Mouse (Mus musculus): ENCODE measurements around the gene Fxyd5.

The Fxyd5 gene

GRCm38 (mm10) chr7:31059919-31060620, 17.8 kb upstream of the Fxyd5 start:
- DNase-seq: no peak

- DNase-seq: peak; percentile 78
These were observed 16.8 kb upstream of the Fxyd5 start, which contains the start of gene Lgi4 for GRCm38 (mm10) chr7:31059108-31059507. Gene Lgi4 (plus strand): TSS chr7:31059342.

- DNase-seq: no peak
These were observed 15.9 kb upstream of the Fxyd5 start for GRCm38 (mm10) chr7:31058211-31058610.

- no peak for DNase-seq
These were observed 15.4 kb upstream of the Fxyd5 start for GRCm38 (mm10) chr7:31057730-31058129.

GRCm38 (mm10) chr7:31057071-31057470, 14.8 kb upstream of the Fxyd5 start, which contains the start of gene Fxyd1:
Gene Fxyd1 (minus strand): TSS chr7:31057199.
- no peak for DNase-seq

- DNase-seq: no peak
These were observed 14.2 kb upstream of the Fxyd5 start for GRCm38 (mm10) chr7:31056448-31056847.

GRCm38 (mm10) chr7:31055883-31056282, 13.6 kb upstream of the Fxyd5 start:
- no peak for DNase-seq

GRCm38 (mm10) chr7:31055354-31055824, 13.1 kb upstream of the Fxyd5 start:
- DNase-seq: peak; percentile 61

- DNase-seq: no peak
These were observed 12.5 kb upstream of the Fxyd5 start for GRCm38 (mm10) chr7:31054661-31055320.

- peak; percentile 67 for DNase-seq
These were observed 11.7 kb upstream of the Fxyd5 start for GRCm38 (mm10) chr7:31053882-31054447.

- DNase-seq: peak; percentile 89
These were observed 10.6 kb upstream of the Fxyd5 start for GRCm38 (mm10) chr7:31052636-31053434.

GRCm38 (mm10) chr7:31052251-31052635, 10.0 kb upstream of the Fxyd5 start:
- DNase-seq: peak; percentile 60

- DNase-seq: peak; percentile 75
These were observed 9.2 kb upstream of the Fxyd5 start, which contains the start of gene Fxyd7 for GRCm38 (mm10) chr7:31051321-31052021. Gene Fxyd7 (minus strand): TSS chr7:31051467.

GRCm38 (mm10) chr7:31050921-31051320, 8.6 kb upstream of the Fxyd5 start:
- DNase-seq: peak; percentile 70

- DNase-seq: no peak
These were observed 8.2 kb upstream of the Fxyd5 start for GRCm38 (mm10) chr7:31050487-31050886.

- DNase-seq: peak; percentile 78
These were observed 7.6 kb upstream of the Fxyd5 start for GRCm38 (mm10) chr7:31049846-31050281.

- DNase-seq: no peak
These were observed 7.0 kb upstream of the Fxyd5 start for GRCm38 (mm10) chr7:31049135-31049845.

GRCm38 (mm10) chr7:31041662-31042315, 492 bp downstream of the Fxyd5 start:
- no peak for DNase-seq

GRCm38 (mm10) chr7:31041023-31041407, 1.3 kb downstream of the Fxyd5 start:
- no peak for DNase-seq

- DNase-seq: no peak
These were observed 1.8 kb downstream of the Fxyd5 start for GRCm38 (mm10) chr7:31040281-31041022.
